Mouse (Mus musculus) small intestine, adult 2 months (tissue): ENCODE data around the gene Ckm.

Source experiments
- CTCF ChIP-seq: fragments of 200-500 bp; IDR thresholded peaks from 2 replicates; pipeline ENCODE4 v1.5.1; 2012; ENCODE audit warnings: low read depth, mild to moderate bottlenecking, control low read depth, inconsistent platforms, low read length, moderate library complexity, mixed read lengths; ENCODE audit not compliant: insufficient replicate concordance, insufficient read length; ENCODE audit errors: extremely low read depth
- POLR2A ChIP-seq: fragments of 200-500 bp; IDR thresholded peaks from 2 replicates; pipeline ENCODE4 v1.6.1; 2012; ENCODE audit warnings: low read depth, mild to moderate bottlenecking, control low read depth, inconsistent platforms, low read length, moderate library complexity

DNA sequence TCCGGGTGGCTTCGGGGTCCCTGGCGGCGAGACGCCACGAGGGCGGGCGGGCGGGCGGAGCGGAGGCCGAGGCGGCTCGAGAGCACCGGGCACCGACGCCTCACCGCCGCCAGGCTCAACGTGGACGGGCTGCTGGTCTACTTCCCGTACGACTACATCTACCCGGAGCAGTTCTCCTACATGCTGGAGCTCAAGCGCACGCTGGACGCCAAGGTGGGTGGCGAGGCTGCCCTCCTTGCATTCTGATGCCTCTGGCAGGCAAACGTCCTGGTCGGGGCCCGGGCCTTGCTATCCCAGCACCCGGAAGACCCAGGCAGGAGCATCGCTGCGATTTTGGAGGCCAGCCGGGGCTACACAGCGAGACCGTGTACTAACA lies 22.4 kb upstream of the Ckm start:
- no peak for TF ChIP-seq CTCF
- no peak for TF ChIP-seq POLR2A
